Mouse (Mus musculus): ENCODE measurements around the gene Mrrf. TPM values are rescaled to one million over a fixed set of nuclear protein-coding genes. Genes with fewer than 3 reads are reported as not detected.

Mrrf gene
- total RNA-seq (2021): 10 to 100 TPM; 24.0 to 25.4 TPM
- long read RNA-seq, experiment 1, transcript Mrrf-201 (7 exons, 2,623 nt): major isoform, 27 of 36 reads
- long read RNA-seq, experiment 1, partial matches to known transcripts: 1 of 36 reads
- long read RNA-seq, experiment 1, other reads (novel, unspliced or antisense): 8 of 36 reads
- long read RNA-seq, experiment 2, transcript Mrrf-201 (7 exons, 2,623 nt): major isoform, 26 of 33 reads
- long read RNA-seq, experiment 2, partial matches to known transcripts: 3 of 33 reads
- long read RNA-seq, experiment 2, other reads (novel, unspliced or antisense): 4 of 33 reads

GRCm38 (mm10) chr2:36136300-36136941 is at the start of gene Mrrf, which contains the start of gene Rbm18:
Mrrf (plus strand) TSS chr2:36136389.
Rbm18 (minus strand) TSS chr2:36136773.
- peak; percentile 85 to 91 for DNase-seq (ENCODE audit: low spot score in 2 of 2)

GRCm38 (mm10) chr2:36089190-36089589 is 47.0 kb upstream of the Mrrf start:
- no peak for DNase-seq (ENCODE audit: low spot score in 2 of 2)

GRCm38 (mm10) chr2:36090853-36091741 is 45.1 kb upstream of the Mrrf start:
- peak in 1 of 2 experiments; percentile 36 for DNase-seq (ENCODE audit: low spot score in 2 of 2)

- DNase-seq (ENCODE audit: low spot score in 2 of 2): no peak
Observed at GRCm38 (mm10) chr2:36092748-36093147, 43.4 kb upstream of the Mrrf start.

- no peak for DNase-seq (ENCODE audit: low spot score in 2 of 2)
Observed at GRCm38 (mm10) chr2:36093301-36093700, 42.9 kb upstream of the Mrrf start.

GRCm38 (mm10) chr2:36093914-36094475 is 42.2 kb upstream of the Mrrf start:
- DNase-seq (ENCODE audit: low spot score in 2 of 2): no peak

- DNase-seq (ENCODE audit: low spot score in 2 of 2): no peak
Observed at GRCm38 (mm10) chr2:36097129-36097815, 38.9 kb upstream of the Mrrf start.

- no peak for DNase-seq (ENCODE audit: low spot score in 2 of 2)
Observed at GRCm38 (mm10) chr2:36098021-36098420, 38.2 kb upstream of the Mrrf start.

- DNase-seq (ENCODE audit: low spot score in 2 of 2): no peak
Observed at GRCm38 (mm10) chr2:36099739-36100138, 36.5 kb upstream of the Mrrf start.

- DNase-seq (ENCODE audit: low spot score in 2 of 2): no peak
Observed at GRCm38 (mm10) chr2:36101866-36102558, 34.2 kb upstream of the Mrrf start.

- DNase-seq (ENCODE audit: low spot score in 2 of 2): no peak
Observed at GRCm38 (mm10) chr2:36102559-36102946, 33.6 kb upstream of the Mrrf start.

- no peak for DNase-seq (ENCODE audit: low spot score in 2 of 2)
Observed at GRCm38 (mm10) chr2:36103069-36103554, 33.1 kb upstream of the Mrrf start.

- no peak for DNase-seq (ENCODE audit: low spot score in 2 of 2)
Observed at GRCm38 (mm10) chr2:36103555-36104367, 32.4 kb upstream of the Mrrf start.

GRCm38 (mm10) chr2:36104436-36104955 is 31.7 kb upstream of the Mrrf start:
- DNase-seq (ENCODE audit: low spot score in 2 of 2): no peak

GRCm38 (mm10) chr2:36104956-36105741 is 31.0 kb upstream of the Mrrf start, which contains the start of gene Lhx6:
Lhx6 (minus strand) TSS chr2:36105408.
- DNase-seq (ENCODE audit: low spot score in 2 of 2): no peak

GRCm38 (mm10) chr2:36108615-36109014 is 27.6 kb upstream of the Mrrf start:
- no peak for DNase-seq (ENCODE audit: low spot score in 2 of 2)

- DNase-seq (ENCODE audit: low spot score in 2 of 2): no peak
Observed at GRCm38 (mm10) chr2:36112632-36113031, 23.6 kb upstream of the Mrrf start.

All from gastrocnemius, postnatal 4 days (tissue).